Mouse (Mus musculus) liver, embryonic 13.5 days (tissue): ENCODE data around the gene Thsd7b. TPM values are rescaled to one million over a fixed set of nuclear protein-coding genes. Genes with fewer than 3 reads are reported as not detected.

ENCODE experiments used
- ATAC-seq: fragments of 200-750 bp; cut with Nextera tagmentation; 2 replicates; pipeline ENCODE4 v1.8.0; 2017; ENCODE audit warnings: low read depth, mild to moderate bottlenecking, moderate number of reproducible peaks, moderate library complexity
- DNase-seq: peaks from one replicate; pipeline ENCODE4 v3.0.0; 2022
- H3K27ac ChIP-seq: fragments of 300-500 bp; sonication (generic); 2 replicates; pipeline ENCODE4 v1.5.1; 2015; ENCODE audit warnings: moderate library complexity, mild to moderate bottlenecking, inconsistent platforms
- H3K27me3 ChIP-seq: fragments of 300-500 bp; sonication (generic); 2 replicates; pipeline ENCODE4 v1.6.1; 2015; ENCODE audit warnings: mild to moderate bottlenecking, inconsistent platforms
- H3K36me3 ChIP-seq: fragments of 300-500 bp; sonication (generic); 2 replicates; pipeline ENCODE4 v1.6.1; 2015; ENCODE audit warnings: mild to moderate bottlenecking, inconsistent platforms
- H3K4me1 ChIP-seq: fragments of 300-500 bp; sonication (generic); replicated peaks from 2 replicates; pipeline ENCODE4 v1.6.1; 2015; ENCODE audit warnings: inconsistent platforms
- H3K4me2 ChIP-seq: fragments of 300-500 bp; sonication (generic); 2 replicates; pipeline ENCODE4 v1.6.1; 2015; ENCODE audit warnings: inconsistent platforms, mild to moderate bottlenecking, moderate library complexity
- H3K4me3 ChIP-seq: fragments of 300-500 bp; sonication (generic); replicated peaks from 2 replicates; pipeline ENCODE4 v1.5.1; 2015; ENCODE audit warnings: mild to moderate bottlenecking, inconsistent platforms
- H3K9ac ChIP-seq: fragments of 300-500 bp; sonication (generic); 2 replicates; pipeline ENCODE4 v1.6.1; 2015; ENCODE audit warnings: mild to moderate bottlenecking, inconsistent platforms
- H3K9me3 ChIP-seq: fragments of 300-500 bp; sonication (generic); replicated peaks from 2 replicates; pipeline ENCODE4 v1.6.1; 2016; ENCODE audit warnings: inconsistent platforms
- WGBS: fragments of 180-500 bp; shearing (Covaris S2); methylation state at CpG from one replicate; pipeline ENCODE4 v1.1.7; 2015; ENCODE audit not compliant: insufficient replicate concordance; 5-methylcytosine and 5-hydroxymethylcytosine counted together
- polyA plus RNA-seq: library from polyadenylated mRNA; unstranded; fragments of >200 nt; fragmentation: Nextera tagmentation; extraction: Ambion mirVana; gene quantifications from 2 replicates; pipeline ENCODE4 v1.2.1, GENCODE M21; 2015

The Thsd7b gene
- polyA plus RNA-seq, 1 experiment from 2014 or later: 0.24 TPM

DNA sequence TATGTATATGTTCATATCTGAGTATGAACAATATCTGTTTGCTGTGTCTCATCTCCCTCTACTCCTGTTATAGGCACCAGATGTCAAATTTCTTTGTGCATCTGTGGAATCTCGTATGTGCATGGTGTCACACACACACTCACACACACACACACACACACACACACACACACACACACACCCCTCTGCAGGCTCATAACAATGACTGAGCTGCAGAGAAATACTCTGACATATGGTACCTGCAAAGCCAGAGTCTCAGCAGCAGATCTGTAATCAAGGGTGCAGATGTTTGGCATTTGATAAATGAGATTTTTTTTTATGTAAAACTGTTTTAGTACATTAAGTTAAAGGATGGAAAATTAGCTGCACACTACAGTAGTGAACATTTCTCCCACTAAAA lies 92.5 kb downstream of the Thsd7b start:
- no peak for DNase-seq
- 67% methylated on average over 1 of the region's 1 CpGs for WGBS

DNA sequence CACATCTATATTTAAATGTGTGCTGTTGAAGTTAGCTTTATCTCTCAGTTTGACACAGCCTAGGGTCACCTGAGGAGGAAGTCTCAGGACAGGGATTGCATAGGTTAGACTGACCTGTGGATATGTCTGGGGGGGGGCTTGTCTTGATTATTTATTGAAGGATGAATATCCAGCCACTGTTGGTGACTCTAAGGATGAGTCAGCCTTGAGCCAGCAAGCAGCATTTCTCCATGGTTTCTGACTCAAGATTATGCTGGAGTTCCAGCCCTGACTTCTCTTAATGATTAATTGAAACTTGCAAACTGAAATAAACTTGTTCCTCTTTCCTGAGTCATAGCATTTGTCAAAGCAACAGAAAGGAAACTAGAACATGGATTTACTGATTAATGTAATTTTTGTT lies 113.4 kb downstream of the Thsd7b start:
- Histone ChIP-seq H3K4me2 (no peak overlapping the region), H3K9ac (no peak overlapping the region), H3K9me3 (no peaks in the 10 kb centered on the region), H3K27ac (no peak overlapping the region), H3K36me3 (no peaks in the 10 kb centered on the region), H3K4me3 (no peak overlapping the region), H3K4me1 (no peaks in the 10 kb centered on the region), H3K27me3 (no peaks in the 10 kb centered on the region)
- ATAC-seq: no peak
- no peak for DNase-seq

More for the DNA sequence above, 92.5 kb downstream of the Thsd7b start:
- H3K4me2 ChIP-seq: no peak overlapping the region
- ATAC-seq: no peak
- no peaks in the 10 kb centered on the region for H3K36me3 ChIP-seq
- H3K27me3 ChIP-seq: no peaks in the 10 kb centered on the region
- no peak overlapping the region for H3K9ac ChIP-seq
- H3K4me3 ChIP-seq: no peak overlapping the region
- no peak overlapping the region for H3K27ac ChIP-seq
- H3K9me3 ChIP-seq: no peaks in the 10 kb centered on the region
- no peaks in the 10 kb centered on the region for H3K4me1 ChIP-seq

DNA sequence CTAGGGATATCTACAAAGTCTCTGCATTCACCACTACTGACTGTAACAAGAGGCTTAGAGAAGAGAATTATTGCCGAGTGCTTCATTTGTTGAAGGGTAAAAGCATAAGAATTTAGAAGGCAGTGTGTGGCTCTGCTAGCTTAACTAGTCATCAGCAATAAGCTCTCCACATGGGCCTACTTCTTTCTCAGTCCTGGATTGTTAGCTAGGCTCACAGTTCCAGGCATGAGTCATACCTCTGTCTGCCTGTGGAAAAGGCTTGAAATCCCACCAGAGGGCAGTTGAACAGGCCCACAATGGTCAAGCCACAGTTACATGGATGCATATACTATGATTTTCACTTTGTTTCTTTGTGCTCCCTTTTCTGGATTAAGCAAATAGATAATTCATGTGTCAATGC lies 138.5 kb downstream of the Thsd7b start:
- no peak for DNase-seq
- no peaks in the 10 kb centered on the region for H3K4me1 ChIP-seq
- no peak overlapping the region for H3K27ac ChIP-seq
- H3K4me2 ChIP-seq: no peak overlapping the region
- no peaks in the 10 kb centered on the region for H3K9me3 ChIP-seq
- no peak overlapping the region for H3K9ac ChIP-seq
- ATAC-seq: no peak
- H3K36me3 ChIP-seq: no peaks in the 10 kb centered on the region
- no peak overlapping the region for H3K4me3 ChIP-seq
- WGBS: 65% methylated on average over 1 of the region's 1 CpGs
- H3K27me3 ChIP-seq: no peaks in the 10 kb centered on the region

DNA sequence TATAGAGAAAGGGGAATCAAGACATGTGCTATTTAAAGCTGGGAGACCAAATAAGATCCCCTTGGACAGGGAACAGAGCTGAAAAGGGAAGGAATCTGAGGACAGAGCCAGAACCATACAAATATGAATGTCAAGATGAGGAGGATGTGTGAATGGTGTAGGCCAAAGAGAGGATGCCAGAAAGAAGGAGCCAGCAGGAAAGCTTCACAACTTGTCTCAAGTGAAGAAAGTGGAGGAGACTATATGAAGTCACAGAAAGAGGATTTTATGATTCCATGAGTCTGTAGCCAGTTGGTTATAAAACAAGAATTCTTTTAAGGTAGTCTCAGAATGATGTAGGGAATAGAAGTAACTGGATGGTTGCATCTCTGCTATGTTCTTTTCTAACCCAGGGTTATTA lies 148.5 kb downstream of the Thsd7b start:
- ATAC-seq (no peak), DNase-seq (no peak)
- no peak overlapping the region for H3K9ac ChIP-seq
- no peak overlapping the region for H3K27ac ChIP-seq
- H3K9me3 ChIP-seq: no peaks in the 10 kb centered on the region
- H3K4me1 ChIP-seq: no peaks in the 10 kb centered on the region
- H3K27me3 ChIP-seq: no peaks in the 10 kb centered on the region
- H3K36me3 ChIP-seq: no peaks in the 10 kb centered on the region
- H3K4me3 ChIP-seq: no peak overlapping the region
- H3K4me2 ChIP-seq: no peak overlapping the region

DNA sequence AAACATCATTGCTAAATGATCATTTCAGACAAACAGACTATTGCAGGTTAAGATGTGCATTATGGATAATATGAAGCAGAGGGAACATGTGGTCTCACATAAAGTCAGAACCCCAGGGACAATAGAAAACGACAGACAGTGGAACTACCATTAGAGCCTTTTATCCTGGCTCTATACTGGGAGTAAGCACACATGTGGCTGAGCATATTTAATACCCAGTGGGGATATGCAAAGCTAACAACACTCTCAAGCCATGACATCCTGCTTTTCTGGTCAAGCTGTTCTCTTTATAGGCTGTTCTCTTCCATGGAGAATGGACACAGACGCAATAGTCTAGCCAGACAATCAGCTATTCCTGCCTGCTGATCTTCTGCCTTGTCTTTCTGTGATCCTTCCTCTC lies 191.3 kb downstream of the Thsd7b start:
- H3K9ac ChIP-seq: no peak overlapping the region
- DNase-seq: no peak

DNA sequence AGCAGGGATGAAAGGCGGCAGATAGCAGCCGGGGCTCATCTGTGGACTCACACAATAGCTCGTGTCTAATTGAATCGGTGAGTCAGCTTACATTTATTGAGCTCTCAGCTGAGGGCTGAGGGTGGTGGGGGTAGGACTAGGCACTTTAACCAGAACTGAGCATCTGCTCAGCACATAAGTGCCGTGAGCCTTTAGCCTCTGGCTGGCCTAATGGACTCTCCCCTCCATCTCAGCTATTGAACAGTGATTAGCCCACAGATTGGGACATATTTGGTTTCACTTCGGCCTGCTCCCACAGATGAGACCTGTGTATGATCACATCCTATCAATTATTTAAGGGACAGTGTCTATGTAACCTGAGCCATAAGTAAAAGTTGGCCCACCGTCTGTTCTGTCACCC lies 200.4 kb downstream of the Thsd7b start:
- Histone ChIP-seq H3K9ac (no peak overlapping the region), H3K36me3 (no peaks in the 10 kb centered on the region), H3K4me1 (no peaks in the 10 kb centered on the region), H3K27ac (no peak overlapping the region), H3K4me3 (no peak overlapping the region), H3K4me2 (no peak overlapping the region), H3K27me3 (no peaks in the 10 kb centered on the region), H3K9me3 (no peaks in the 10 kb centered on the region)
- ATAC-seq (no peak), DNase-seq (no peak)
- 69% methylated on average over 7 of the region's 7 CpGs for WGBS

More for the DNA sequence above, 191.3 kb downstream of the Thsd7b start:
- Histone ChIP-seq H3K36me3 (no peaks in the 10 kb centered on the region), H3K27ac (no peak overlapping the region), H3K4me3 (no peak overlapping the region), H3K27me3 (no peaks in the 10 kb centered on the region), H3K4me2 (no peak overlapping the region), H3K4me1 (no peaks in the 10 kb centered on the region), H3K9me3 (no peaks in the 10 kb centered on the region)
- no peak for ATAC-seq
- WGBS: 55% methylated on average over 2 of the region's 2 CpGs

DNA sequence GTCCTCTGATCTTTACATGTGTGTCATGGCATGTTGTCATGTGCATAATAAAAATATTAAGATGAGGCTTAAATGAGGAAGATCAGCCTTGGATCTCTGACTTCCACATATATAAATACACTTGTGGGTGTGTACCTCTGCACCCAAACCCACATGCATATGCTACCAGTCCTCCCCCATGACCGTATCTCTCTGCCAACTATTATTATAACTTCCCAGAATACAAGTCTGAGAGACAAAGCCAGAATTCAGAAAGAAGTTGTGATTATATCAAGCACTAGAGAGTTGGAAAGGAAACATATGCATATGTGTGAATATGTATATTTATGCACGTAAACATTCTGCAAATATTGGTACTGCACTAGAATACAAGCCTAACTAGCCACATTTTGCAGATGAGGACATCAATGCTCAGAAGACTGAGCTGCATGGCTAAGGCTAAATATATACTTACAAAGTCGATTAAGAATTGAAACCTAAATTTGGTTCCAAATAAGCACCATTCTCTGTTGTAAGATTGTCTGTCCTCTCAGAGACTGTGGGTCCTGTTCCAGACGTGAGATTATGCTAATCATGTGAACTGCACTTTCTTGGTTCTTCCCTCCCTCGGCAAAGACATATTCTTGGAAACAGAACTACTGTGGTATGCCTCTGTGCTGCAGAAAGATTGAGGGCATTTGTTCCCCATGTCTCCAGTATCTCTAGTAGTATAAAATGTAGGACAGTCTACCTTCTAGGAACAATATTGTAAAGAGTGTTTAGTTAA lies 211.3 kb downstream of the Thsd7b start:
- Histone ChIP-seq H3K9ac (no peak overlapping the region), H3K27me3 (no peaks in the 10 kb centered on the region), H3K4me1 (no peaks in the 10 kb centered on the region), H3K27ac (no peak overlapping the region), H3K4me2 (no peak overlapping the region), H3K36me3 (no peaks in the 10 kb centered on the region), H3K4me3 (no peak overlapping the region), H3K9me3 (no peaks in the 10 kb centered on the region)
- DNase-seq (no peak), ATAC-seq (no peak)
- WGBS: 44% methylated on average over 5 of the region's 5 CpGs

DNA sequence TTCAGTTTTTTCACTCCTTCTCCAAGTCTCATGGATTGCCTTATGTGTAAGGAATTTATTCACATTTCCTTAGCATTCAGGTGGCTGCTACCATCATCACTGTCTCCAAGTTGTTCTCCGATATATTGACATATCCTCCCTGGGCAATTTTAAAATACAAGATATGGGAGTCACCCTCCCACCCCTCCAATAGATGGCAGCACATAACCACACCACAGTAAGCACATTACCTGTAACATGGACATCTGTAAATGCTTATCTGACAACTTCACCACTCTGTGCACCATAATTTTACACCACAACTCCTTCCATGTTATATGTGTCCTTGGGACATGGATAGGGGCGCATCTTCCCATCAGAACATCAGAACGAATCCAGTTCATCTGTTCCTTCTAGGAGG lies 218.0 kb downstream of the Thsd7b start:
- Histone ChIP-seq H3K4me1 (no peaks in the 10 kb centered on the region), H3K9me3 (no peaks in the 10 kb centered on the region), H3K4me2 (no peak overlapping the region), H3K27ac (no peak overlapping the region), H3K9ac (no peak overlapping the region), H3K4me3 (no peak overlapping the region), H3K36me3 (no peaks in the 10 kb centered on the region), H3K27me3 (no peaks in the 10 kb centered on the region)
- 73% methylated on average over 3 of the region's 3 CpGs for WGBS
- no peak for DNase-seq
- no peak for ATAC-seq

DNA sequence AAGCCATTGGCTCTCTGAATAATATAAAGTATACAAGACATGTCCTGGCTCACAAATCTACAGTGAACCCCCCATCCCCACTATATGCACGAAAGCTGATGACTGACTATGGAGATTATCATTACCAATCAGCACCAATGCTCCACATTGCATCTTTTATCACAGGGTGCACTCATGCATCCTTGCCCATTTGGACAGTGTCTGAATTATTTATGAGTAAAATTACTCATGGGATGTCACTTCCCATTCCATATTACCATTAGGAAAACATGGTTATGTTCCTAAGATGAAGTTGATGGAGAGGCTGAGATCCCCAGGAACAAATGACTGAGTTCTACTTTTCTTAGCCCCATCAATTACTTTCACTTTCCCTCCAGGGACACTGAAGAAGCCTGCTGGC lies 220.8 kb downstream of the Thsd7b start:
- 54% methylated on average over 1 of the region's 1 CpGs for WGBS
- H3K27me3 ChIP-seq: no peaks in the 10 kb centered on the region
- no peaks in the 10 kb centered on the region for H3K4me1 ChIP-seq
- no peak for ATAC-seq
- no peak overlapping the region for H3K4me2 ChIP-seq
- no peak overlapping the region for H3K9ac ChIP-seq
- no peak overlapping the region for H3K27ac ChIP-seq
- H3K9me3 ChIP-seq: no peaks in the 10 kb centered on the region
- H3K4me3 ChIP-seq: no peak overlapping the region
- H3K36me3 ChIP-seq: no peaks in the 10 kb centered on the region
- DNase-seq: no peak

DNA sequence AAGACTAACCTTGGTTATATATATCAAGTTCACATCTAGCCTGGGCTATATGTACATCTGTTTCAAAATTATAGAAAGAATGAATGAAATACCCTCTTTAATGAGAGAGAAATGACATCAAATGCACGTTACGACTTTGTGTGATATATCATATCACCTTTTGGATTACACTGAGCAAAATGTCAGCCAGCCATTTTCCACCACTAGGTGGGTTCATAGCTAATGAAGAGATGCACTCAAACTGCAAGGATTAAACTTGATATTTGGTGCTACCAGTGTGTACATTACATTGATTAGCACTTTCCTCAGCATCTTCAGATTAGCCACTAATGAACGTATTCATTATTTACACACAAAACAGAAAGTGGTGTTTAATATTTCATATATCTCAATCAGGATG lies 228.6 kb downstream of the Thsd7b start:
- H3K36me3 ChIP-seq: no peaks in the 10 kb centered on the region
- DNase-seq: no peak

DNA sequence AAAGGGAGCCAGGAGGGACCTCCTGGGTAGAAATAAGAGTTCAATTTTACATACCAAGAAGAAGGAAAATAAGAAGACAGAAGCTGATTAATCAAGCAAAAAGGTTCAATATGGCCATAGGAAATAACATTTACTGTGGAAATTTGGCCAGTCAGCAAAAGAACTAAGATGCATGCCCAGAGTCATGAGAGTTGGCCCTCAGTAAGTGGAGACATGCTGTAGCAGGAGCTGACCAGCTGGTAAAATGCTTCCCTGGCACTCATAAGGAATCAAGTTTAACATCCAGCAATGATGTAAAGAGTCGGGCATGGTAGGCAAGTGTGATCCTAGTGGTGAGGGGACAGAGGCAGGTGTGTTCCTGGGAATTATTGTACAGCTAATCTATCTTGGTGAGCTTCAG lies 243.3 kb downstream of the Thsd7b start:
- DNase-seq (no peak), ATAC-seq (no peak)
- no peak overlapping the region for H3K4me3 ChIP-seq
- no peak overlapping the region for H3K4me2 ChIP-seq
- no peaks in the 10 kb centered on the region for H3K36me3 ChIP-seq
- H3K9ac ChIP-seq: no peak overlapping the region
- H3K27me3 ChIP-seq: no peaks in the 10 kb centered on the region
- no peaks in the 10 kb centered on the region for H3K9me3 ChIP-seq
- no peak overlapping the region for H3K27ac ChIP-seq
- H3K4me1 ChIP-seq: no peaks in the 10 kb centered on the region
- 64% methylated on average over 1 of the region's 1 CpGs for WGBS

More for the DNA sequence above, 228.6 kb downstream of the Thsd7b start:
- Histone ChIP-seq H3K9me3 (no peaks in the 10 kb centered on the region), H3K27ac (no peak overlapping the region), H3K4me2 (no peak overlapping the region), H3K9ac (no peak overlapping the region), H3K4me3 (no peak overlapping the region), H3K27me3 (no peaks in the 10 kb centered on the region), H3K4me1 (no peaks in the 10 kb centered on the region)
- 59% methylated on average over 3 of the region's 3 CpGs for WGBS
- no peak for ATAC-seq

DNA sequence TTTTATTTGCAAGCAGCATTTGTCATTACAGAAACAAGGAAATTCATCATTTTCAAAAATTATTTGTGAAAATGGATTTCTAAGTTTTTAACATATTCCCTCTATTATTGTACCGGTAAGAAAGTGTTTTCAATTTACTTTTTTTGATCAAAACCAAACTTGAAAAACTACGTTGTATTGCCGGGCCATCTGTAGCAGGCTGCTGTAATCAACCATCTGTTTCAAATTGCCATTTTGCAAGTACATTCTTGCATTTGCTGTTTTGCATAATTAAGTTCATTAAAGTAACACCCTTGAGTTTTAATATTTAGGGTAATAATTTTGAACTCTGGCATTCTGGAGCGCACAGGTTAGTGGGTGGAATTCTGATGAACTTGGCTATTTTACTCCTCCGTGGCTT lies 246.6 kb downstream of the Thsd7b start:
- no peak for DNase-seq
- no peaks in the 10 kb centered on the region for H3K36me3 ChIP-seq
- no peak for ATAC-seq
- H3K27me3 ChIP-seq: no peaks in the 10 kb centered on the region
- H3K4me2 ChIP-seq: no peak overlapping the region
- no peaks in the 10 kb centered on the region for H3K9me3 ChIP-seq
- H3K9ac ChIP-seq: no peak overlapping the region
- no peaks in the 10 kb centered on the region for H3K4me1 ChIP-seq
- WGBS: 73% methylated on average over 5 of the region's 5 CpGs
- no peak overlapping the region for H3K4me3 ChIP-seq
- no peak overlapping the region for H3K27ac ChIP-seq
